Mouse (Mus musculus) telencephalon, adult 2 months (tissue): ENCODE results near the gene Slc39a11.
A peak's percentile ranks its signal among the peaks of the same experiment; 100 is the strongest.

ENCODE experiments used
- DNase-seq: peaks from one replicate; pipeline ENCODE4 v3.0.0-alpha.2; 2011; ENCODE audit warnings: low read depth, low spot score

Slc39a11 gene

DNA sequence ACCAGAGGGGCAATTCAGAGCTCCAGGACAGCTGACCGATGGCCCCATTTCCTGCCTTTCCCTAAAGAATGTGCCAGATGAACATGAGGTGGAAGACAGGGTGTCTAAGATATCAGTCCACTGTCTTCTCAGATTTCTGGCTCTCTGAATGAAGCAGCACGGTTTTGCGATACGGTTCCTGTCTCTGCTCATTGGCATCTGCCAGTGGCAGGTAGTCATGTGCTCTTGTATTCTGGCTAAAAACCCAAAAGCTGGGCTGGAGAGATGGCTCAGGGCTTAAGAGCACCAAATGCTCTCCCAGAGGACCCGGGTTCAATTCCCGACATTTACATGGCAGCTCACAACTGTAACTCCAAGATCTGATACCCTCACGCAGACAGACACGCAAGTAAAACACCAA lies 108.8 kb downstream of the Slc39a11 start:
- no peak for DNase-seq

DNA sequence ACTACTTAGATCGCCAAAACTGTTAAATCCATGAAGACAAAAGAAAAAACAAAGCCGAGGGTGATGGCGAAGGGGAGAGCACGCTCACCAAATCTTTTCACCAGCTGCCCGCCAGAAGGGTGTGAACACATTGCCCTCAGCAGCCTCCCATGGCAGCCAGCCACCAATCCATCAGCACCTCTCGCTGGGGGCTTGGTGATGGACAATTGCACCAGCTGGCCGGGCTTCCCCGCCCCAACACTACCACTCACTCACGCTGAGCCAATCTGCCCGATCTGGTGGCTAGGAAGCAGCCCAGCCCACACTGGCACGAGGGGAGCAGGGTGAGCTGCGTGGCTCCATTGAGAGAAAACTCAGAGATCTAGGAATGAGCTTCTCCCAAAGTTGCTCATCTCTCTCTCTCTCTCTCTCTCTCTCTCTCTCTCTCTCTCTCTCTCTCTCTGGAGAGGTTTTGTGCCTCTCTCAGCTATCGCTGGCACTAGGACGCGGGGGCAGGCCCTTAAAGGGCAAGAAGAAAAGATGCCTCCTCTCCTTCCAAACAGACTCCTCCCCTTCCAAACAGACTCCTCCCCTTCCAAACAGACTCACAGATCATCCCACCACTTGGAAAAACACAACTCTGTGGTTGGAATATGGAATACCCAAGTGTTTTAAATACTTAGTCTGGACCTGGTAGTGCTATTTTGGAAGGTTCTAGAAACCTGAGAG lies 110.2 kb downstream of the Slc39a11 start:
- DNase-seq = no peak

DNA sequence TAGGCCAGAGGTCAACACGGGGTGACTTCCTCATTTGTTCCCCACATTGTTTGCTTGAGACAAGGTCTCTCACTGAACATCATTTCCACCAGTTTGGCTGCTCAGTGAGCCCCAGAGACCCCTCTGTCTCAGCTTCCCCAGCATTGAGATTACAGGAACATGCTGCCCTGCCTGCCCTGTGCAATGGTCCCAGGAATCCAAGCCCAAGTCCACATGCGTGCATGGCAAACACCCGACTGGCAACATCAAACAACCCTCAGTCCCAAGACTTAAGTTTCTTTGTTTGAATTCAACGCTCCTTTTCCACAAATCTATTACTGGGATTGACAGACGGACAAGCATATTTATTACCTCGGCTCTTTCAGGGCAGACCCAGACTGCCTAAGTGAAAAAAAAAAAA lies 110.8 kb downstream of the Slc39a11 start:
- no peak for DNase-seq

DNA sequence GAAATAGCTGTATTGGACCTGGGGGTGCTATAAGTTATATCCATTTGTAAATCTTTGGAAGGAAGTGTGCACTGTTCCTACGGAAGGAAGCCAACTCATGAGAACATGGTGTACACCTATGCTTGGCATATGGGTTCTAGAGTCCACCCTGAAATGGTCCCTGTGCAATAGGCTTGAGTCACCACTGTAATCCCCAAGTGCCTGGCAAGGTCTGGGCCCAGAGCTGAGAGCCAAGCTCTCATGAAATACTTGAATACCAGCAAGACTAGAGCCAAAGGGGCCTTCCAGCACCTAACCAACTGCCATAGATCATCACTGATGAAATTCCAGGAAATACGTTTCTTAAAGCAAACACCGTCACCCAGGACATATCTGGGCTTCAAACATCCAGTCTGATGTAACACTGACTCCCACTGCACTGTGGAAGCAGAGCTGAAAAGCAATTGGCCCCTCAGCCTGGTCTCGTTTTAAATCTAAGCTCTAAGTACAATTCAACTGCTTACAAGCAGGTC lies 111.4 kb downstream of the Slc39a11 start:
- DNase-seq = no peak

DNA sequence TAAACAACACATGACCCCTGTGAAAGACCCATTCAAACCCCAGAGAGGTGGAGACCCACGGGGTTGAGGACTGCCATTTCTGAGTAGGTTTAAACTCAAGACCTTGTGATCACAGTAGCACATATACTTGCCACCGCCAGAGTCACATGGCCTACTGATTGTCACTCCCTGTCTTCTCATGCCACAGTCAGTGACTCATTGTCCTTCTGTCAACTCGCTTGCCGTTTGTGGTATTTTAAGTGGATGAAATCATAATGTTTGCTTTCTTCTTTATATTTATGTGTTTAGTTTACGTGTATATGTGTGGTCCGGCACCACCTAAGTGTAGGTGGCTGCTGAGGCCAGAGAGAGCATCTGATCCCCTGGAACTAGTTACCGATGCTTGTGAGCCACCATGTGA lies 112.2 kb downstream of the Slc39a11 start:
- DNase-seq = no peak

DNA sequence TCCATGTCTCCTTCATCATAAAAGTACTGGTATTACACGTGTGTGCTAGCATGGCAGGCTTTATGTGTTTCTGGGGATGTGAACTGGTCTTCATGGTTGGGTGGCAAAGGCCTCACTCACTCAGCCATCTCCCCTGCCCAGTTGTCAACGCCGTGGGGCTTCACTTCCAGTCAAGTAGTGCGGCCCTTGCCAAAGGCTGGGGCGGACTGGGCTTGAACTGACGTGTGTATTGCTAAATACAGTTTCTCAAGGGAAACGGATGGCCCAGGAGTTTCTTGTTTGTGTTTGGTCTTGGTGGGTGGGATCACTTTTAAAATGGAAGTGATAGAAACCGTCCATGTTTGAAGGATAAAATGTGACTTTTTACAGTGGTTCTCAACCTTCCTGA lies 112.7 kb downstream of the Slc39a11 start:
- no peak for DNase-seq

DNA sequence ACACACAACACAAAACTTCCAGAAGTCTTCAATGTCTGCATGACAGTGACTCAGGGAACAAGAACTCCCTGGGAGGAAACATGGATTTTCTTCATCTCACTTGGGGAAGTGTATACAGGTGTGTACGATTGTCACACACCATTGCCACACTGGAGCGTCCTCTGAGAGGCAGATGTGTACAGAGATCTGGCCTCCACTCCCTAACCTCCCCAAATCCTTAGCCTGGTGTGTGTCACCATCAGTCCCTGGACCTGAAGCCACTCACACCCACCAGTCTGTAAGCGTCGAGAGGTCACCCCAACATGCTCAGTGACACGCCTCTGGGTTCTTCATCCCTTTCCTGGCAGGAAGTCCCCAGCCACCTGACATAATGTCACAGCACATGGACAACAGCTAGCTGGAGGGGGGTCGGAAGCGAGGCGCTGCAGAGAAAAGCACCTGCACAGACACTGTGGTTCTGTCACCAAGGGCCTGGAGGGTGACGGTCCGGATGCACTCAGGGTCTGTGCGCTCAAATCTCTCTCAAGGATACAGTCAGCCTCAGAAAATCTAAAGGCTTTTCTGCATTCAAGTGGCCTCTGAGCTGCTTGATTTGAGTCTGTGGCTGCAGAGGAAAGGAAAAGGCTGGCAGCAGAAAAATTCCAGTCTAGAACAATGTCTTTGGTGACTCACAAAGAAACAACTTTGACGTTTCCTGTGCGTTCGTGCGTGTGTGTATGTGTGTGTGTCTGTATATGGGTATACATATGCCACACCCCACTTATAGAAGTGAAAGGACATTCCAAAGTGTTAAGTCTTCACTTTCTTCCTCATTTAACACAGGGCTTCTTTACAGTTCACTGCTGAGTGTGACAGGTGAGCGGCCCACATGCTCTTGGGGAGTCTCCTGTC lies 113.3 kb downstream of the Slc39a11 start:
- DNase-seq = no peak

DNA sequence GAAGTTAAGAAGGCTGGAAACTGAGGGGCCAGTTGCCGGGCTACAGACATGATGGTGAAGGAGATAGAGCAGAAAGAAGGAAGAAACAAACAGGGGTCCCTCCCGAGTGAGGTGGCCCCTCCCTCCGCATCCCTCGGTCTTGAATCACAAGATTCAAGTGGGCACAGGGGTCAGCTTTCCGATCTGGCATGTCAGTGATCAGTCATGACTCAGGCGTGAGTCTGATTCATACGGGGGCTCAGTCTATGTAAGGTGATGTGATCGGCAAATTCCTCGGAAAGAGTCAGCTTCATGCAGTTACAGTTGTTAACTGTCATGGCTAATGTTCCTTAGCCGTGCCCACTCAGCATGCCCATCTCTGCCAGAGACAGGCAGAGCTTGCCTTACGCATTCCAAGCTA lies 115.5 kb downstream of the Slc39a11 start:
- DNase-seq = no peak

DNA sequence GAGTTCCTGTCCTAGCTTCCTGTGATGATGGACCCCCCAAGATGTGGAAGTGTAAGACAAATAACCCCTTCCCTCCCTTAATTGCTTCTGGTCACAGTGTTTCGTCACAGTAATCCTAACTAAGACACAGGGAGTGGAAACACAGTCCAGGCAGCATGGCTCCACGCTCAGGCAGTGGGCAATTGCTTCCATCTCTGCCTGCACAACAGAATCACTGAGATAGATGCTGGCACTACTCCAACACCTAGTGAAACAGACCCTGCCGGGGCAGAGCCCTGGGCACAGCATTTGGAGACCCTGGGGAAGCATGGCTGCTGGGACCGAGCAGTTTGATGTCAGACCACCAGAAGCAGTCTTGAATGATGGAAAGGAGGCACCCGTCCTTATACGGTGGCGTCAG lies 115.9 kb downstream of the Slc39a11 start:
- no peak for DNase-seq

DNA sequence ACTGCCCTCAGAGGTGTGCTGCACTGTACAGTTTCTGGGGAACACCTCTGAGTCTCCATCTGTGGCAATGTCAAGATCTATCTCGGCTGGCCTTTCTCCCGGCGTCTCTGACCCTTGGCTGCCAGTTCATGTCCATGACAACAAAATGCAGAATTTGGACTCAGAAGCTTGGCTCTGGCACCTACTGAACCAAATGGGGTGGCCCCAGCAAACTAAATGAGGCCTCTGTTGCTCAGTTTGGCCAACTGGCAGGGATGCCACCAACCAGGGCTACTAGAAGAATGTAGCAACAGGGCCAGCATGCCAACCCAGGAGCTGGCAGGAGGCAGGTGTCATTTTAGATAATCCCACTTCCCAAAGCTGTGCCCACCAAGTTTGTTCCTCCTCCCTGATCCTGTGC lies 121.5 kb downstream of the Slc39a11 start:
- DNase-seq = no peak

DNA sequence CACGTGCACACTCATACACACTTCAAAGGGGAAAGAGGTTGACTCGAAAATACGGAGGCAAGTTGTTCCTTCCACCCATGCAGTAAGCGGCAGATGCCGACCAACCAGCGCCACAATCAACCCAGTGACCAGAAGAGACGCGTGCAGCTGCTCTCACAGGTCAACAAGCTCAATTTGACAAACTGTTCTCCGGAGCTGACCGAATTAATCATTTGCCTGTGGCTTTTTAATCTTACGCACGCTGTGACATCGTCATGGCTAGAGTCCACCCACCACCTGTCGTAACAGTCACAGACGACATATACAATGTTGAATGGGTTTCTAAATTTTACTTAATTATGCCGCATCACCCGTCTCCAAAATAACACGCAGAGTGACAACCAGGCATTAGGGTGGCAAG lies 124.1 kb downstream of the Slc39a11 start:
- no peak for DNase-seq

DNA sequence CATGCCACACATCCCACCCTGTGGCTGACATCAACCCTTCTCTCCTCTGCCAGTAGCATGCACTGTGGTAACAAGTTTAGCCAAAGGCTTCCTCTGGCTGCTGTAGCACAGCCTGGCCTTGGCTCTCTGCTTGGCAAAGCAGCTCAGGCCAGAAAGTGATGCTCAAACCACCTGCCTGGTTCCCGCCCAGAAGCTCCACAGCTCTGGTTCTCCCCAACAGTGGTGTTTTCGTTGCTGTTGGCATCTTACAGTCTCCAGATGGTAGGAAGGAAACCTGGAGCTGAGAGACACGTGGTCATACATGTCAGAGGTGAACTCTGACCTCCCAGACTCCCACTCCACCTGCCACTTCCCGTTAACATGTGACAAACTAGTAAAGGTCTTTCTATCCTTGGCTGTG lies 127.2 kb downstream of the Slc39a11 start:
- DNase-seq = no peak

DNA sequence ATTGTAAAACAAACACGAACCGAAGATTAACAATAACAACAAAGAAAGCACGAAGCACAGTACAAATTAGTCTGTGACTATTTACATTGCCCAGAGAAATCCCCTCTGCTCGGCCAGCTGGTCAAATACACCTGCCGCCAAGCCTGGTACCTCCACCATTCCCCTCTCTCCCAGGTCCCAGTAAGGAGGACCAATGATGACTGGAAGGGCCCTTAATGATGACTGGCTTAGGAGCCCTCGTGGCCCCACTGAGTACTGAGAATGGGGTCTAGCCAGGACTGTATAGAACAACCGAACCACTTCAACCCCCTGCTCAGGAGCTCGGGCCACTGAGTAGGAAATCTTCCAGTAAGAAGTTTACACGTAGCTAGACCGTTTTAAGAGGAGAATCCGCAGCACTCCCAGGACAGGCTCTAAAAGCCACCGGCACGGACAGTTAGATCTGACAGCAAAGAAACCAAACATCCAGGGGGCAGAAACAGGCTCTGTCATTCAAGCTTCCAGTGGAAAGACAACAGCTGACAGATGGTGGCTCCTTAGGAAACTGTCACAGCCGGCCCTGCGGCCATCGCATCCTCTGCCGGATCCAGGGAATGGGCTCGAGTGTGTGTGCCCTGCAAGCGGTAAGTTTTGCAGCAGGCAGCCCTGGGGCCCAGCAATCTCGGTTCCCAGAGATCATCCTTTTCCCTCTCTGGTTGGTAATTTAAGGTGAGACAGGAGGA lies 128.2 kb downstream of the Slc39a11 start:
- DNase-seq = no peak

DNA sequence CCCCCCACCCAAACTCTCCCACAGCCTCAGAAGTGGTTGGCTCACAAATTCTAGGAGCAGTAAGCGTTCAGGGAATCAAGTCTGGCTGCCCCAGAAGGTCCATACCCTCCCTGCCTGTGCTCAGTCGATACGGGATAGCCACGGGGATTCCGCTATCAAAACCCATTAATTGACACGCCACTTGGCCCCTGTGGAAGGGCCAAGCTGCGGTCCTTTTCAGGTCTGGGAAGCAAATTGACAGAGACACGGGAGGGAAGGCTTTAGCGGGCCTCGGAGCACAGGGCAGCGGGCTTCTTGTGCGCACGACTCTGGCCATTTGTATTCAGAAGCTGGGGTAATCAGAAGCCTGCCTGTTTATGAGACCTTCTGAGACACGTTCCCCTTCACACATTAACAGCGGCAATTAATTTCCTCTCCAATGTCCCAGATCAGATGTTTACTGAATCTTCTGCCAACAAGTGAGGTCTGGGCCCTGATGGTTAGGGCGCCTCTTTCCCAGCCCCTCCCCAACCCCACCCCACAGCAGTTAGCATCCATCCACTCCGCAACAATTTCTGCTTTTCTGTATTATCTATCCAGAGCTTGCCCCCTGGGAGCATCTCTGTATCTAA lies 128.9 kb downstream of the Slc39a11 start:
- no peak for DNase-seq

DNA sequence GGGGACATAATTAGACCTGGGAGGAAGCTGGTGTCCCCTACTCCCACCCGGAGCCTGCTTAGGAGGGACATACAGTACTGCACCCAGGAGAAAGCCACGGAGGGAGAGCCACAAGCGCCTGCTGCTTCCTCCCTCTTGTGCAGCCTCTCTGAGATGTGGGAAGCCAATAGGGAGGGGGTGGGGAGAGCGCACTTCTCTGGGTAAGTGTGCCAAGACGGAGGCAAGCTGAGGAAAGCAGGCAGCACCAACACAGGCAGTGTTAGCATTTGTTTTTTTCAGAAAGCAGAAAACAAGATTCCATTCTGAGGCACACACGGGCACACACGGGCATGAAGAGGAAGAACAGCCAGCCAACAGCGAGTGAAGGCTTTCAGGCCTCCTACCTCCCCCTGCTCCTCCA lies 129.5 kb downstream of the Slc39a11 start:
- peak; percentile 66 for DNase-seq

DNA sequence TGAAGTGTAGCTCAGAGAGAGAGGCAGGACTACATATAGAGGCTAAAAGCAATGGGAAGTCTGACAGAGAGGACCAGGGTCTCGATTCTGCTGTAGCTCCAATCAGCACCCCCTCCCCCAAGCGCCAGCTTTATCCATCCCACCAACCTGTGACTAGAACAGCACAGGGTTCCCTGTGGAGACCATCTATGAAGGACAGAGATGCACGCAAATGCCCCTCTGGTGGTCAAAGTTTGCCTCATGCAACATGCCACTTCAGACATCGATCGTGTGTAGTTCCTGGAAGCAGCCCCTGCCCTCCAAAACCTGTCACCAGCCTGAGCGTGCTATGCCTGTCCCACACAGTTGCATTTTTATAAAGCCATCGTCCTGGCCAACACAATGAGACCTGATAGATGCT lies 129.9 kb downstream of the Slc39a11 start:
- no peak for DNase-seq

DNA sequence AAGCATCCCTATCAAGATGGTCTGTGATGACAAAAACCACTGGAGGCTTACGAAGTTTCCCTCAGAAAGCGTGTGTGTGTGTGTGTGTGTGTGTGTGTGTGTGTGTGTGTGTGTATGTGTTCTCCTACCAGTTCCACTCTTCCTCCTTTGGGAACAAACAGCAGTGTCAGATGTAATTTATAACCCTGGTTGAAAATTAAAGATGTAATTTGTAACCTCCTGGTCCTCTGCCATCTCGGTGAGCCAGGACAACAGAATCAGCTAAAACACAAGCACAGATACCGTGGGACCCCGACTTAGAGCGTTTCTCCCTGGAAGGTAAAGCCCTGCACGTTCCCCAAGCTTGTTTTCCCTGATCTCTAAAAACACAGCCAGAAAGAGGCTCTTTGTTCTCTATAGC lies 131.7 kb downstream of the Slc39a11 start:
- DNase-seq = no peak

DNA sequence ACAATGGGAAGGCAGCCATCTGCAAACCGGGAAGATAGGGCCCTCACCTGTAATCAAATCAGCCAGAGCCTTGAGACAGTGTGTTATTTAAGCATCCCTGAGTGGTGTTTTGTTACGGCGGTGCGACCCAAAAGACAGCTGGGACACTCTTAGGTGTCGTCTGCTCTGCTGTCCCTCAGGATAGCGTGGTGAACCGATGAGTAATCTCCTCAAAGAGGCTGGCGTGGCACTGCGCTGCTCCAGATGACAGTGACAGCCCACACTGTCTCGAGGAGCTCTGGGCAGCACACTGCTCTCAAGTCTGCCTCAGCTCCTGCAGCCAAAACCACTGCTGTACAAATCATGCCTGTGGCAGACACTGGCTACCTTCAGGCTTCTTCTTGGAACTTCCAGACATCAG lies 133.7 kb downstream of the Slc39a11 start:
- peak; percentile 31 for DNase-seq

DNA sequence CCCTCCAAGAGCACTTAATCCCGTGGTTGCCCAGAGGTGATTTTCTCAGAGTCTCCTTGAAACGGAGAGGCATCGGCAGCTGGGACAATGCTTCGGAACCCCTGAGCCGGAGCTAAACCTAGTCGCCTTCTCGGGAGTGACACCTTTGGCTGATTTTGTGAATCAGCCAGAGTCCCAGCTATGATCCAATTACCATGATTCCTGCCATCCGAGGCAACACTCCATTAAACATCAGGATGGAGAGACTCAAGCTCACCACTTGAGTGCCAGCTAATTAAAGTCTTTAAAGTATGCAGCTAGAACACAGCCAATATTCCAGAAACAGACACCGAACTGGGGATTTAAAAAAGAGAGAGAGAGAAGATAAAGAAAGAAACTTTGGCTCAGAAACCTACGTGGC lies 136.9 kb downstream of the Slc39a11 start:
- DNase-seq = no peak

DNA sequence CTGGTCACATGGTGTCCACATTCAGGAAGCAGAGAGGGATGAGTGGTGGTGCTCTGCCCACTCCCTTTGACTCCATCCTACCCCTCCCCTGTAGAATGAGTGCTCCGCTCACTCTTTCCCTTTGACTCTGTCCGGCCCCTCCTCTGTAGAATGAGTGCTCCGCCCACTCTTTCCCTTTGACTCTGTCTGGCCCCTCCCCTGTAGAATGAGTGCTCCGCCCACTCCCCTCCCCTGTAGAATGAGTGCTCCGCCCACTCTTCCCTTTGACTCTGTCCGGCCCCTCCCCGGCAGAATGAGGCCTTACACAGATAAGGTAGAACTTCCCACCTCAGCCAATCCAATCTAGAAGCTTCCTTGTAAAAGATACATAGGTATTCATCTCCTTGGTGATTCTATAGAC lies 137.7 kb downstream of the Slc39a11 start:
- no peak for DNase-seq

DNA sequence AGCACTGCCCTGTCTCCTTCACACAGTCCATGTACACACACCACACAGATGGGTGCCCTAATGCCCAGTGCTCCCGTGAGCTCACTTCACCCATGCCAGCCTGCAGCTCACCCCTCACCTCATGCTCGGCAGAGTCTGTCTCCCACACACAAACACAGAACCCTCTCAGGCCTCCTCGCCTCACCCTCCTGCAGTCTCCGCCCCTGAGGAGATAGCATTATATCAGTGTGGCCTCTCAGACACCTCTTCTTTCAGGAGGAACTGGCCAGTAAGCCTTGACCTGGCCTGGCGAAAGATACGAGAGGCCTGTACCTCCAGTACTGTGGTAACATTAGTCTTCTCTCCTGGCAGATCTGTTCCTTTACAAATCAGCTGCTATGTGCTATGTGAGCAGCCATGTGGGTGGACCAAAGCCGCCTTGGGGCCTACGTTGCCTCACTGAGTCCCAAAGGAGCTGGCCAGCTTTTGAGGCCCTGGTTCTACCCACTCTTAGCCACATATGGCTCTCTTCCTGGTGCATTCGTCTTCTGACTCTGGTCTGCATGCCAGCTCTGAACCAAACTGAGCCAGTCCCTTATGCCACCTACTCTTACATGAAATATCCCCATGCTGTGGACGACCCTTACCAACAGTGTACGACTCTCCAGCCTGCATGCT lies 138.8 kb downstream of the Slc39a11 start:
- DNase-seq = peak; percentile 41
